Mouse (Mus musculus) myocyte (in vitro differentiated cells): ENCODE measurements around the gene Selenoo. TPM values are rescaled to one million over a fixed set of nuclear protein-coding genes. Genes with fewer than 3 reads are reported as not detected.

ENCODE experiments used
- H3K27me3 ChIP-seq: one replicate; pipeline ENCODE4 v1.6.1; 2011; ENCODE audit not compliant: control insufficient read depth, insufficient read depth, insufficient read length
- H3K36me3 ChIP-seq: one replicate; pipeline ENCODE4 v1.6.1; 2011; ENCODE audit not compliant: control insufficient read depth, insufficient read depth
- H3K4me2 ChIP-seq: one replicate; pipeline ENCODE4 v1.6.1; 2011; ENCODE audit warnings: low read depth, control low read depth
- H3K4me3 ChIP-seq: one replicate; pipeline ENCODE4 v1.5.1; 2011; ENCODE audit warnings: mild to moderate bottlenecking, control low read depth, moderate library complexity
- H3K79me2 ChIP-seq: one replicate; pipeline ENCODE4 v1.6.1; 2011; ENCODE audit not compliant: control insufficient read depth, insufficient read depth
- H3ac ChIP-seq: one replicate; pipeline ENCODE4 v1.6.1; 2011; ENCODE audit not compliant: control insufficient read depth, insufficient read length
- CEBPB ChIP-seq: IDR thresholded peaks from 2 replicates; pipeline ENCODE4 v1.6.1; 2011; ENCODE audit warnings: mild to moderate bottlenecking, moderate library complexity; ENCODE audit not compliant: poor library complexity, insufficient read depth, severe bottlenecking
- E2F4 ChIP-seq: IDR thresholded peaks from one replicate; pipeline ENCODE4 v1.6.1; 2011; ENCODE audit warnings: mild to moderate bottlenecking, control low read depth, moderate library complexity; ENCODE audit not compliant: insufficient read depth
- MAX ChIP-seq: IDR thresholded peaks from one replicate; pipeline ENCODE4 v1.6.1; 2011; ENCODE audit warnings: low read depth, mild to moderate bottlenecking, control low read depth
- MYOD1 ChIP-seq, 3 experiments: IDR thresholded peaks; one replicate each; pipeline ENCODE4 v1.6.1; 2011; ENCODE audit warnings: control low read depth in 2 of 3, low read depth in 2 of 3, mild to moderate bottlenecking in 2 of 3, moderate library complexity in 1 of 3; ENCODE audit not compliant: insufficient read length in 2 of 3, control insufficient read depth in 1 of 3
- MYOG ChIP-seq, 3 experiments: IDR thresholded peaks; one replicate each; pipeline ENCODE4 v1.6.1; 2011; ENCODE audit warnings: control low read depth in 2 of 3, low read depth in 2 of 3, mild to moderate bottlenecking in 2 of 3; ENCODE audit not compliant: insufficient read length in 2 of 3, control insufficient read depth in 1 of 3, insufficient read depth in 1 of 3
- POLR2A ChIP-seq: IDR thresholded peaks from one replicate; pipeline ENCODE4 v1.6.1; 2011; ENCODE audit warnings: low read depth, mild to moderate bottlenecking, control low read depth, moderate library complexity; ENCODE audit not compliant: insufficient read length
- POLR2AphosphoS2 ChIP-seq: IDR thresholded peaks from one replicate; pipeline ENCODE4 v1.6.1; 2011; ENCODE audit warnings: low read depth, control low read depth; ENCODE audit not compliant: insufficient read length
- REST ChIP-seq: IDR thresholded peaks from one replicate; pipeline ENCODE4 v1.6.1; 2011; ENCODE audit warnings: mild to moderate bottlenecking, control low read depth, moderate library complexity; ENCODE audit not compliant: insufficient read depth, insufficient read length
- SRF ChIP-seq: IDR thresholded peaks from one replicate; pipeline ENCODE4 v1.6.1; 2011; ENCODE audit warnings: low read depth; ENCODE audit not compliant: control insufficient read depth, insufficient read length
- TCF12 ChIP-seq: IDR thresholded peaks from one replicate; pipeline ENCODE4 v1.6.1; 2011; ENCODE audit warnings: mild to moderate bottlenecking, control low read depth; ENCODE audit not compliant: poor library complexity, insufficient read depth, severe bottlenecking
- TCF3 ChIP-seq: IDR thresholded peaks from one replicate; pipeline ENCODE4 v1.6.1; 2011; ENCODE audit warnings: low read depth, control low read depth; ENCODE audit not compliant: insufficient read length
- USF1 ChIP-seq: IDR thresholded peaks from one replicate; pipeline ENCODE4 v1.6.1; 2011; ENCODE audit warnings: low read depth, mild to moderate bottlenecking, control low read depth, moderate library complexity
- polyA plus RNA-seq: library from polyadenylated mRNA; unstranded; fragments of >200 nt; fragmentation: generic; extraction: Trizol; gene quantifications from one replicate; pipeline ENCODE4 v1.2.1, GENCODE M21; 2012; ENCODE audit warnings: missing spikeins

Selenoo gene
- polyA plus RNA-seq, 1 experiment = 23.8 TPM

- H3K79me2 ChIP-seq = no peaks in the 10 kb centered on the region
- no peak for TF ChIP-seq REST
- TF ChIP-seq MYOD1 (IDR thresholded peaks at IDR 0.05; ENCODE audit: control insufficient read depth in 1 of 3, insufficient read length in 2 of 3, low read depth in 2 of 3) = no peak
- no peak overlapping the region for H3ac ChIP-seq
- no peaks in the 10 kb centered on the region for H3K36me3 ChIP-seq
- H3K4me2 ChIP-seq = peak overlapping the region; percentile 8
- no peaks in the 10 kb centered on the region for H3K27me3 ChIP-seq
- peak overlapping the region; percentile 46 for H3K4me3 ChIP-seq
These were observed 49.6 kb downstream of the Selenoo start for GRCm38 (mm10) chr15:89138531-89138930.

DNA sequence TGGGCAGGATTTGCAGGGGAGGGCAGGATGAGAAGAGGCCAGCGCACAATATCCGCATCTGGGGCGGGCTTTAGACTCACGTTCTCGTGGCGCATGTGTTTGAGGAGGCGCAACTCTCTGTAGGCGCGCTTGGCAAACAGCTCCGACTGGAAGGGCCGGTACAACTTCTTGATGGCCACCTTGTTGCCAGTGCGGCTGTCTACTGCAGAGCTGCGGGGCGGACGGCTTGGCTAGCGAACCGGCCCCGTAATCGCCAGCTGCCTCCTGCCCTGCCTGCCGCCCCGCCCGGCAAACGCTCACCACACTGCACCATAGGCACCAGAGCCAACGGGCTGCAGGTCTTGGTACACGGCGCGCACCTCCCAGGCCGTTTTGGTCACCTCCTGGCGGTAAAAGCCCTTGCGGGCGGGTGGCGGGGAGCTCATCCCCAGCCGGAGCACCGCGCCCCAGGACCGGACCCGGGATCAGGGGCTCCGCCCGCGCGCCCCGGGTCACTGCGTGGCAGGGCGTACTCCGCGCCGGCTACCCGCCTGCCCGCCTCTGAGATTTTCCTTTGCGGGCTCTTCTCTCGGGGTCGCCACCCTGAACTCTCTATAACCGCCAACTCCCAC, 51.3 kb downstream of the Selenoo start:
- Histone ChIP-seq H3ac (peak overlapping the region; percentile 34), H3K36me3 (no peaks in the 10 kb centered on the region), H3K4me2 (peak overlapping the region; percentile 93), H3K79me2 (no peaks in the 10 kb centered on the region), H3K27me3 (no peaks in the 10 kb centered on the region), H3K4me3 (peak overlapping the region; percentile 46)
- no peak for TF ChIP-seq SRF
- TF ChIP-seq USF1 = no peak
- TF ChIP-seq MAX = no peak
- peak; percentile 71 for TF ChIP-seq POLR2A
- TF ChIP-seq TCF3 = peak; percentile 18
- no peak for TF ChIP-seq E2F4
- peak in 2 of 3 experiments; percentile 72 to 76 for TF ChIP-seq MYOG (IDR thresholded peaks at IDR 0.05; ENCODE audit: control insufficient read depth in 1 of 3, insufficient read depth in 1 of 3, insufficient read length in 2 of 3, low read depth in 2 of 3)
- TF ChIP-seq POLR2AphosphoS2 = peak; percentile 65
- no peak for TF ChIP-seq REST
- no peak for TF ChIP-seq TCF12
- TF ChIP-seq CEBPB = no peak
- TF ChIP-seq MYOD1 (IDR thresholded peaks at IDR 0.05; ENCODE audit: control insufficient read depth in 1 of 3, insufficient read length in 2 of 3, low read depth in 2 of 3) = peak in 2 of 3 experiments; percentile 52 to 76

DNA sequence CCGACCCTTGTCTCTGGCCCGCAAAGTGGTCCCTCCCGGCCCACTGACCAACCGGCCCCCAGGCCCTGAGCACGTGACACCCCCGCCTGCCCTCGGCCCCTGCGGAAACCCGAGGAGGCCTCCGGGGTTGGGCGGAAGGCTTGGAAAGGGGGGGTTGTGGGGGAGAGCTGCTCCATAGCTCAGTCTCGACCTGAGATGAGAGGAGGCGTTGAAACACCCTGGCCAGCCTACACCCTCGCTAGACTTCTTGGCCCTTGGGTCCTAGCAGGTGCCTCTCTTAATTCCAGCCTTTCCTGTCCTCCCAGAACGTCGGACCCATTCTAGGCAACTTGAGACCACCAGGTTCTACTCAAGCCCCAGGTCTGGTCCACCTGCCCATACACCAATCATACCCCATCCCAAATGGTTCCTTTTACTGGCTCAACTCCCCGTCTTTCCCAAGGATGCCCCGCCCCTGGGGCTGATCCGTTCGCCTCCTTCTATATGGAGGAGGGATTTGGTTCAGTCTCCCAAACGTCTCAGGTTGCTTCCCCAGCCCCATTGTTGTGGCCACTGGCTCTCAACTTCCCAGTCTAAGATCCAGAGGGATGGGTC, 51.9 kb downstream of the Selenoo start, which contains the start of gene Mapk12:
Mapk12 (minus strand) TSS at position 45 of the 594 bp plus-strand sequence.
- Histone ChIP-seq H3K4me2 (peak within 1 kb of the TSS; percentile 93), H3K4me3 (peak within 1 kb of the TSS; percentile 46), H3K27me3 (no peaks in the 10 kb centered on the region), H3ac (peak within 1 kb of the TSS; percentile 34), H3K36me3 (no peaks in the 10 kb centered on the region), H3K79me2 (no peaks in the 10 kb centered on the region)
- TF ChIP-seq MYOD1 (IDR thresholded peaks at IDR 0.05; ENCODE audit: control insufficient read depth in 1 of 3, insufficient read length in 2 of 3, low read depth in 2 of 3) = no peak
- TF ChIP-seq POLR2AphosphoS2 = peak; percentile 22
- TF ChIP-seq MYOG (IDR thresholded peaks at IDR 0.05; ENCODE audit: control insufficient read depth in 1 of 3, insufficient read depth in 1 of 3, insufficient read length in 2 of 3, low read depth in 2 of 3) = no peak
- no peak for TF ChIP-seq TCF12
- no peak for TF ChIP-seq SRF
- no peak for TF ChIP-seq E2F4
- TF ChIP-seq POLR2A = peak; percentile 39
- no peak for TF ChIP-seq TCF3
- TF ChIP-seq CEBPB = no peak
- no peak for TF ChIP-seq MAX
- TF ChIP-seq USF1 = peak; percentile 91

DNA sequence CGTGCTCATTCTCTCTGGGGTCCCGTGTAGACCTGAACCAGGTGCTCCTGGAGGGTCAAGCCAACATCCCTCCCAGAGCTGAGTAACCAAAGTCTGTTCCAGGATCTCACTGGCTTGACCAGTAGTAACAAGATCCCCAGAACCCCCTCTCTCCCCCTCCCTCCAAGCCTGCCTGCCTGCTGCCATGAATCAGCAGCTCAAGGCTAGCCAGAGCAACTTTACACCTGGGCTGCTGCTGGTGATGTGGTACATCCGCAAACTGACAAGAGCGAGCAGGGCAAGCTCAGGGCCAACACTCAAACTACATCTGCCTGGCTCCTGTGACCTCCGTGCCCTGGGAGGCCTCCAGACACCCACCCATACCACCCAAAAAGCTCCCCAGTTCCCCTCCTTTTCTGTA, 52.6 kb downstream of the Selenoo start:
- TF ChIP-seq MYOD1 (IDR thresholded peaks at IDR 0.05; ENCODE audit: control insufficient read depth in 1 of 3, insufficient read length in 2 of 3, low read depth in 2 of 3) (no peak), TCF3 (no peak), REST (no peak), MAX (no peak), CEBPB (no peak), POLR2AphosphoS2 (no peak), USF1 (no peak), POLR2A (no peak), MYOG (IDR thresholded peaks at IDR 0.05; ENCODE audit: control insufficient read depth in 1 of 3, insufficient read depth in 1 of 3, insufficient read length in 2 of 3, low read depth in 2 of 3) (no peak), SRF (no peak), E2F4 (no peak), TCF12 (no peak)
- Histone ChIP-seq H3K79me2 (no peaks in the 10 kb centered on the region), H3K27me3 (no peaks in the 10 kb centered on the region), H3ac (no peak overlapping the region), H3K36me3 (no peaks in the 10 kb centered on the region), H3K4me2 (peak overlapping the region; percentile 93), H3K4me3 (peak overlapping the region; percentile 46)
